Mouse (Mus musculus) thymus, adult 2 months (tissue): ENCODE measurements around the gene Tmc3.

Source experiments
- CTCF ChIP-seq: fragments of 200-500 bp; IDR thresholded peaks from 2 replicates; pipeline ENCODE4 v1.5.1; 2012; ENCODE audit warnings: mild to moderate bottlenecking, control low read depth, low read length, moderate library complexity, borderline replicate concordance; ENCODE audit not compliant: control insufficient read depth, poor library complexity, insufficient read depth; ENCODE audit errors: extremely low read depth
- POLR2A ChIP-seq: fragments of 200-500 bp; IDR thresholded peaks from 2 replicates; pipeline ENCODE4 v1.6.1; 2012; ENCODE audit warnings: mild to moderate bottlenecking, low read length, control low read depth, moderate library complexity; ENCODE audit not compliant: control insufficient read depth, poor library complexity, insufficient read depth; ENCODE audit errors: extremely low read depth

GRCm38 (mm10) chr7:83671573-83671972, 86.8 kb downstream of the Tmc3 start:
- TF ChIP-seq CTCF (no peak), POLR2A (no peak)
